In genomic region chr11:60541831-60542230, GRCm38 (mm10) we compare ENCODE assay signal across 16 mouse cellular contexts. TPM values are rescaled to one million over a fixed set of nuclear protein-coding genes. Genes with fewer than 3 reads are reported as not detected.
DNase-seq lines count a peak whose midpoint lies in the region; ATAC-seq lines count a peak whose summit lies in the region.
"Had no signal": no experiment of that assay in that cellular context is flagged by ENCODE, and none has a peak within 500 bp of the region (broad histone marks: within the 10 kb centered on the region; RNA-seq: fewer than 3 reads in every experiment).

No protein-coding gene starts in this region.

- no peak overlapping the region for H3K27ac ChIP-seq in forebrain, embryonic 10.5 days
- no peak overlapping the region for H3K27ac ChIP-seq in forebrain, embryonic 11.5 days (ENCODE audit: low read depth, low read length)
- H3K27ac ChIP-seq in heart, embryonic 15.5 days, result no peak overlapping the region
- no peak overlapping the region for H3K27ac ChIP-seq in midbrain, embryonic 11.5 days (ENCODE audit: low read depth, low read length)
- no peak overlapping the region for H3K27ac ChIP-seq in midbrain, embryonic 10.5 days (replicated peaks)
- no peak overlapping the region for H3K27ac ChIP-seq in neural tube, embryonic 13.5 days (replicated peaks)
- H3K27ac ChIP-seq: macrophage had no signal

- intact Hi-C loops in heart, postnatal 10 days (cut with DNase I), result no loop called here

- no peak overlapping the region for H3K4me2 ChIP-seq in forebrain, embryonic 11.5 days (ENCODE audit: low read depth, low read length, severe bottlenecking)
- peak overlapping the region; percentile 1; the same call in 1 of the 2 replicates for H3K4me2 ChIP-seq in heart, embryonic 15.5 days
- H3K4me2 ChIP-seq in midbrain, embryonic 11.5 days, result no peak overlapping the region
- H3K4me2 ChIP-seq in neural tube, embryonic 13.5 days, result peak overlapping the region; percentile 100; the same call in 1 of the 2 replicates

- ATAC-seq in forebrain, embryonic 11.5 days (replicated peaks; ENCODE audit: low FRiP score), result no peak
- no peak for ATAC-seq in heart, embryonic 15.5 days (replicated peaks; ENCODE audit: insufficient number of reproducible peaks, insufficient read depth, low FRiP score, low read depth)
- ATAC-seq in midbrain, embryonic 11.5 days (ENCODE audit: low FRiP score), result no peak
- no peak for ATAC-seq in neural tube, embryonic 13.5 days (ENCODE audit: low read depth)
- ATAC-seq: forebrain, postnatal 0 days had no signal

- no peak overlapping the region for H3K9ac ChIP-seq in forebrain, embryonic 11.5 days (ENCODE audit: low read length)
- H3K9ac ChIP-seq in heart, embryonic 15.5 days, result no peak overlapping the region
- H3K9ac ChIP-seq in midbrain, embryonic 11.5 days (ENCODE audit: low read length), result no peak overlapping the region
- no peak overlapping the region for H3K9ac ChIP-seq in neural tube, embryonic 13.5 days
- H3K9ac ChIP-seq: forebrain, postnatal 0 days had no signal

- H3K36me3 ChIP-seq in forebrain, embryonic 10.5 days (replicated peaks), result peaks cover 72% of the 10 kb centered on the region
- H3K36me3 ChIP-seq in forebrain, embryonic 11.5 days (ENCODE audit: control insufficient read depth, insufficient read depth, low read length), result no peaks in the 10 kb centered on the region; the same call in 1 of the 2 replicates
- peaks cover 8% of the 10 kb centered on the region; the same call in 1 of the 2 replicates for H3K36me3 ChIP-seq in heart, embryonic 15.5 days
- H3K36me3 ChIP-seq in midbrain, embryonic 11.5 days (ENCODE audit: control insufficient read depth, insufficient read depth, low read length), result peaks cover 5% of the 10 kb centered on the region; the same call in 1 of the 2 replicates
- H3K36me3 ChIP-seq in midbrain, embryonic 10.5 days, result peaks cover 64% of the 10 kb centered on the region
- H3K36me3 ChIP-seq in neural tube, embryonic 13.5 days, result peaks cover 9% of the 10 kb centered on the region; the same call in 1 of the 2 replicates

- H3K4me1 ChIP-seq in forebrain, embryonic 10.5 days, result peaks cover 49% of the 10 kb centered on the region
- H3K4me1 ChIP-seq in forebrain, embryonic 11.5 days (replicated peaks; ENCODE audit: control insufficient read depth, insufficient read depth, low read length), result peaks cover 15% of the 10 kb centered on the region
- peaks cover 51% of the 10 kb centered on the region for H3K4me1 ChIP-seq in heart, embryonic 15.5 days (replicated peaks)
- H3K4me1 ChIP-seq in midbrain, embryonic 11.5 days (ENCODE audit: control insufficient read depth, insufficient read depth, low read length), result peaks cover 22% of the 10 kb centered on the region
- H3K4me1 ChIP-seq in midbrain, embryonic 10.5 days, result peaks cover 42% of the 10 kb centered on the region
- H3K4me1 ChIP-seq in neural tube, embryonic 13.5 days (replicated peaks), result peaks cover 69% of the 10 kb centered on the region

- H3K27me3 ChIP-seq in forebrain, embryonic 10.5 days (ENCODE audit: poor library complexity, severe bottlenecking), result no peaks in the 10 kb centered on the region
- no peaks in the 10 kb centered on the region for H3K27me3 ChIP-seq in forebrain, embryonic 11.5 days (ENCODE audit: control insufficient read depth, insufficient read depth, low read length)
- H3K27me3 ChIP-seq in heart, embryonic 15.5 days, result no peaks in the 10 kb centered on the region
- H3K27me3 ChIP-seq in midbrain, embryonic 11.5 days (ENCODE audit: control insufficient read depth, insufficient read depth, low read length), result no peaks in the 10 kb centered on the region
- H3K27me3 ChIP-seq in midbrain, embryonic 10.5 days (ENCODE audit: low read depth, poor library complexity, severe bottlenecking), result no peaks in the 10 kb centered on the region
- no peaks in the 10 kb centered on the region for H3K27me3 ChIP-seq in neural tube, embryonic 13.5 days

- H3K4me3 ChIP-seq in forebrain, embryonic 10.5 days, result peak overlapping the region; percentile 24; the same call in 1 of the 2 replicates
- H3K4me3 ChIP-seq in forebrain, embryonic 11.5 days (ENCODE audit: low read depth, low read length), result no peak overlapping the region
- H3K4me3 ChIP-seq in heart, embryonic 15.5 days, result no peak overlapping the region
- H3K4me3 ChIP-seq in midbrain, embryonic 11.5 days (ENCODE audit: low read depth, low read length), result no peak overlapping the region
- H3K4me3 ChIP-seq in midbrain, embryonic 10.5 days, result no peak overlapping the region
- no peak overlapping the region for H3K4me3 ChIP-seq in neural tube, embryonic 13.5 days

- no peak for DNase-seq in forebrain, embryonic 10.5 days (ENCODE audit: extremely low spot score, low spot score)
- DNase-seq in forebrain, embryonic 11.5 days (ENCODE audit: low spot score), result no peak
- DNase-seq in heart, postnatal 10 days, result no peak
- DNase-seq in midbrain, embryonic 11.5 days (ENCODE audit: low spot score, missing footprints), result peak; percentile 73
- no peak for DNase-seq in midbrain, embryonic 10.5 days (ENCODE audit: low spot score)
- no peak for DNase-seq in left cerebral cortex, adult 18-20 months (ENCODE audit: low spot score in 2 of 2)
- DNase-seq: adrenal gland, adult 2 months; cerebellum, postnatal 10 days; embryo, embryonic 11 days; forebrain, postnatal 0 days; kidney, postnatal 4 days; lung, adult 2 months; thymus, postnatal 4 days had no signal

- no peaks in the 10 kb centered on the region for H3K9me3 ChIP-seq in forebrain, embryonic 10.5 days
- H3K9me3 ChIP-seq in forebrain, embryonic 11.5 days (ENCODE audit: control insufficient read depth, low read length), result no peaks in the 10 kb centered on the region
- H3K9me3 ChIP-seq in heart, embryonic 15.5 days (replicated peaks), result no peaks in the 10 kb centered on the region
- no peaks in the 10 kb centered on the region for H3K9me3 ChIP-seq in midbrain, embryonic 11.5 days (ENCODE audit: control insufficient read depth, low read length)
- H3K9me3 ChIP-seq in midbrain, embryonic 10.5 days (replicated peaks), result no peaks in the 10 kb centered on the region
- no peaks in the 10 kb centered on the region for H3K9me3 ChIP-seq in neural tube, embryonic 13.5 days

- 89% methylated on average over 6 of the region's 6 CpGs for WGBS in forebrain, embryonic 10.5 days
- 88% methylated on average over 6 of the region's 6 CpGs for WGBS in forebrain, embryonic 11.5 days
- WGBS in heart, embryonic 15.5 days, result 80% methylated on average over 6 of the region's 6 CpGs
- 85% methylated on average over 6 of the region's 6 CpGs for WGBS in midbrain, embryonic 11.5 days
- 94% methylated on average over 6 of the region's 6 CpGs for WGBS in midbrain, embryonic 10.5 days
- 89% methylated on average over 6 of the region's 6 CpGs for WGBS in neural tube, embryonic 13.5 days

RNA-seq across cellular contexts. Expression of gene Alkbh5, which starts 5.7 kb away (rescaled TPM):
- 32.3 and 39.9 TPM in 2 replicates for polyA plus RNA-seq in forebrain, embryonic 10.5 days (2016; fragmentation: Nextera tagmentation; extraction: Ambion mirVana)
- polyA plus RNA-seq in forebrain, embryonic 11.5 days (2014; fragmentation: Nextera tagmentation; extraction: Ambion mirVana), result 38.0 and 41.2 TPM in 2 replicates
- 36.8 and 39.1 TPM in 2 replicates for polyA plus RNA-seq in heart, embryonic 15.5 days (2015; fragmentation: Nextera tagmentation; extraction: Ambion mirVana)
- total RNA-seq in heart, postnatal 10 days (2021), result 10 to 100 TPM; 71.1 to 73.0 TPM
- polyA plus RNA-seq in midbrain, embryonic 11.5 days (2014; fragmentation: Nextera tagmentation; extraction: Ambion mirVana), result 33.9 and 35.4 TPM in 2 replicates
- polyA plus RNA-seq in midbrain, embryonic 10.5 days (2016; fragmentation: Nextera tagmentation; extraction: Ambion mirVana), result 34.4 TPM in 2 replicates
- polyA plus RNA-seq in neural tube, embryonic 13.5 days (2015; fragmentation: Nextera tagmentation; extraction: Ambion mirVana), result 22.3 and 24.2 TPM in 2 replicates
- total RNA-seq in left cerebral cortex, adult 18-20 months (2021), result 10 to 100 TPM; 61.0 to 62.5 TPM

Comparison
In these comparisons a context has a peak if more than half of its experiments do, and no peak if none do; other contexts are left out.
1. H3K4me2 ChIP-seq: peak in heart, embryonic 15.5 days (single experiment) and neural tube, embryonic 13.5 days (single experiment); none in forebrain, embryonic 11.5 days (single experiment) and midbrain, embryonic 11.5 days (single experiment).